Mouse (Mus musculus) heart, adult 8-10 months (tissue): Measurements from ENCODE around the gene Clec2i. TPM values are rescaled to one million over a fixed set of nuclear protein-coding genes. Genes with fewer than 3 reads are reported as not detected.
"Not testable (repeated sequence)": the region's sequence is repeated elsewhere in the genome, so short reads cannot be mapped to it uniquely, and the experiment has no call there.

ENCODE experiments used
- DNase-seq: peaks from one replicate; pipeline ENCODE4 v3.0.0; 2022; ENCODE audit warnings: low spot score
- total RNA-seq, 4 experiments: library from RNA; stranded (reverse); gene quantifications; 2 replicates each; pipeline ENCODE4 v1.2.4; 2022

The Clec2i gene
- total RNA-seq: under 1 TPM in 1 of 4 experiments, not detected in 3; 0.27 TPM

DNA sequence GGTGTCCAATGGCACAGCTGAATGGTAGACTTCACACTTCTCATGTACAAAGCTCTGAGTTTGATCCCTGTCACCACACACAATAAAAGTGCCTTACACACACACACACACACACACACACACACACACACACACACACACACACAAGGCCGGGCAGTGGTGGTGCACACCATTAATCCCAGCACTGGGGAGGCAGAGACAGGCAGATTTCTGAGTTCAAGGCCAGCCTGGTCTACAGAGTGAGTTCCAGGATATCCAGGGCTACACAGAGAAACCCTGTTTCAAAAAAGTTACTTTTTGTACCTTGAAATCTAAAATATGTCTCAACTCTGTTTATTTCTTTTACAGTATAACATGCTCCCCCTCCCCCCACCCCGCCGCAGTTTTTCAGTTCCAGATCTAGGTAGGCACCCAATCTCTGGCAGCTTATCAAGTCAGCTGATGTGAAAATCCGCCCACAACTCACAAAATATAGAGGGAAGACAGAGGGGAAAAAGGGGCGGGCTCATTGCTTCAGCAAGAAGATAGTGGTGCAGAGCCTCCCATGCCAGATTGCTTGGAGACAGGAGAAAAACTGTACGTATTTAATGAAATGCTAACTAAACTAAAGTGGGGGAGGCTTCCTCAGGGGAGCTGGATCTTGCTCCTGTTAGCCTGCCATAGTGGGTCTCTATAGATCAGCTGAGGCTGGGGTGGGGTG, at the start of gene Clec2i:
Clec2i (plus strand) TSS at position 498 of the 700 bp plus-strand sequence.
- not testable (repeated sequence) for DNase-seq

DNA sequence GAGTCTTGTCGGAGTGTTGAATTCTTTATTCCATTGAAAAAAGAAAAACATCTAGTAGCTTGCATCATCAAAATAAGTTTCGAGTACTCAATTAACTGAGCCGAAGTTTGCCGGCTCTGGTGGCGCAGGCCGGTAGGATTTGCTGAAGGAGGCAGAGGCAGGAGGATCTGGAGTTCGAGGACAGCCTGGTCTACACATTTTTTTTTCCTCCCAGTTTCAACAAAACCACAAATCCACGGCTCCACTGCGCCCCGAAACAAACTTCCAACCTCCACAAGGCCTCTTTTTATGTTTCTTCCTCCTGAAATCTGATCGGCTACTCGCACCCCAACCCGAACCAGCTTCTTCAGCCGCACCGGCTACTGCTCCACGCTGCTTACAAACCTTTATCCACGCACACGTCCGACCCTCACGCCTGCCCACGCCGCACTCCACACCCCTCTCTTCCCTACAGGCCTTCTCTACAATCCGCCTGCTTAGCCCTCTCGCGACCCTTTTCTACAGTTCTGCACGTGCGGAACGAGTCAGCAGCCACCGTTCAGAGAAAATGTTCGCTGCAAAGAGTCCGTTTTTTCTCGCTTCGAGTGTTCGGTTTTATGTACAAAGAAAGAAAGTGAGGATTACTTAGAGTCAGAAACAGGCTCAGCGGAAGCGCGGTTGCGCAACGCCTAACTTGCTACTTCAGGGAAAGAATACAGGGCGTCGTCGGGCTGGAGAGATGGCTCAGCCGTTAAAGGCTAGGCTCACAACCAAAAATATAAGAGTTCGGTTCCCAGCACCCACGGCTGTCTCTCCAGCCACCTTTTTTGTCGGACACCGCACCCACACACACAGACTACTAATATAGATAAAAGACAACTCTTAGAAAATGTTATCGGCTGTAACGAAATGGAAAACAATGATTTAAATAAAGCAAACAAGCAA, 48.8 kb upstream of the Clec2i start:
- DNase-seq: peak; percentile 93

DNA sequence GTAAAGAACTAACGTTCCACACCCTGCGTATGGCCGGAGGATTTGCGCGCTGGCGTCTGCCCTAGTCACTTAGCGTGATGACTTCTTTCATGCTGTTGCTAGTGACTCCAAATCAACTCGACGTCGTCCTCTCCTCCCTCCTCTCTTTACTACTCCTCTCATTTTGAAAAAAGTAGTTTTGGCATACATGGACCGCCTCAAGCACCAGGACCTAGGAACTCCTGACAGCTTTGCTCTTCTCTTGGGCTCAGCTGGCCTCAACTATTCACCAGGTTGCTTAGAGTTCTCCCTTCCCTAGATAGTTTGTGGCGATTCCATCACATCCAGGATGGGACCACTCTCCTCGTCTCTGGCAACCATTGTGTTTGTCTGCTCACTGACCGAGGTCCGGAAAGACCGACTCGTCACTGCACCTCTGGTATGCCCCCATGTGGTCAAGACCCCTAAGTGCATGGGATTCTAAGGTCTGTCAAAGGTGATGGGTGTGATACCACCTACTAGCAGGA, 48.1 kb upstream of the Clec2i start:
- DNase-seq: peak; percentile 91

DNA sequence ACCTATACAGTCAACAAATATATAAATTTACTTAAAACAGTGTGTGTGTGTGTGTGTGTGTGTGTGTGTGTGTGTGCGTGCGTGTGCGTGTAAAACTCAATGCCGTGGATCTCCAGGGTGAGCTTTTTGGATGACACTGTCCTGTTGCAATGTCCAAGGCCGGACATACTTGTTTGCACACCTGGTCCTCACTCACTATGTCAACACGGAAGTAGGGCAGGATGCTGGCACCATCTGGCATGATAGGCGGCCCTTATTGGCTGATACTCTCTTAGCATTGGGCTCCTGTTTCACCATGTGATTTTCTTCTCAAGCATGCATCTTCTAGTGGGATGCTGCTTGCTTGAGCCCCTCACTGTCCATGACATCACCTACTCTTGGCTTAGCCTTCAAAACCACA, 47.5 kb upstream of the Clec2i start:
- no peak for DNase-seq

DNA sequence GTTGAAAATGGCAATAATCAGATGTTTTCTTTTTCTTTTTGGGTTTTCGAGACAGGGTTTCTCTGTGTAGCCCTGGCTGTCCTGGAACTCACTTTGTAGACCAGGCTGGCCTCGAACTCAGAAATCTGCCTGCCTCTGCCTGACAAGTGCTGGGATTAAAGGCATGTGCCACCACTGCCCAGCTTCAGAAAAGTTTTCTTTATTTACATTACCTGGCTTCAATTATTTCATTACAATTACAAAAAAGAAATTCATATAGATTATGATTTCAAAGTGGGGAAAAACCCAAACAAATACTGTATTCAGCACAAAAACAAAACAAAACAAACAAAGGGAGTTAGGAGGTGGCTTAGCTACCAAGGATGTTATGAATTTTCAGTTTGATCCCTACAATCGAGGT, 46.7 kb upstream of the Clec2i start:
- not testable (repeated sequence) for DNase-seq

DNA sequence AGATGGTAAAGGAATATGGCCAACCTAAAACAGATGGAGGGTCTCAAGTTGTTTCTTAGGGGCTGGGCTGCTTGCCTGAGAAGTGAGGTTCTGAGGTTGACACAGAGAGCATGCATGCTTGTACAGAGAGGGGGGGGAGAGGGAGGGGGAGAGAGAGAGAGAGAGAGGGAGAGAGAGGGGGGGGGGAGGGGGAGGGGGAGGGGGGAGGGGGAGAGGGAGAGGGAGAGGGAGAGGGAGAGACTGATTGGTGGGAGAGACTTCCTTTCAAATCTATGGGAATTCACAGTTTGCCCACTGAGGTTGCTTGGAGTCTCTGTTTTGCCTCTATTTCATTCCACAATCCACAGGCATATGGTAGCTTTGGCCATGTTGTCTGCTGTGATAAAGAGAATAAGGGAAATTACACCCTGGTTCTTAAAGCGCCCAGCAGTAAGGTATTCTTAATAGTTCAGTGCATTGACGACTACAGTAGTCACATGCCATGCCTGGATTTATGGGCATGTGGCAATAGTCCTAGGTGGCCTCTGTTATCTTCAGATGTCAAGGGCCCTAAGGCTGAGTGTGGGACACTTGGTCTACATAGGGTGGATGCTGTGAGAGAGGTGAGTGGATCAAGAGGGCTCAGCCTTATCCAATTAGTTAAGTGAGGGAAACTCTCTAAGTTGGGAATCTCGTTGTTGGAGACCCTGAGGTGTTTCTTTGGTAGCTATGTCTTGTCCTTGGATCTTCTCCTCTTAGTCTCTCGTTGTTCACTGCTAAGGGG, 45.9 kb upstream of the Clec2i start:
- DNase-seq: no peak

DNA sequence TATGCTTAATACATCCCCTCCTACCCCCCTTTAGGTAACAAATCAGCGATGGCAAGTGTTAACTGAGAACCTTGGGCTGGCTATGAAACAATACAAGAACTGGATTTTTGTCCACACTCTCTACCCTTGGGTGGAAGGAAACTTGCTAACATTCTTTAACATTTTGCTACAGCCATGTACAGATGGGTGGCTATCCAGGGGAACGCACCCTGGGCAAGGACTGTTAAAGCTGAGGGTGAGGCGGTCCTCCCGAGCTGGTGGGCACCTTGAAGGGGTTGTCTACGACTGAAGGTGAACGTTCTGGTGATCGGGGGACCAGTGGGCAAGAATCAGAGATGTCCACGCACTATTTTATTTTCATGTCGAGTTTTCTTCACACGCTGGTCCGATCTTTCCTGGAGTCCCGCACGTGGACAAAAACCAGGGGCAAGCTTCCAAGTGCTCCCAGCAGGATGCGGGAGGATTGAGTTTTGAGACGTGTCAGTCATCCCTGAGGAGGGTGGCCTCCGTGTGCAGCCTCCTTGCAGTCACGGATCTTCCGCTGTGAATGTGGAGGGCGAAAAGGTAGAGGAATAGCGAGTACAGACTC, 44.9 kb upstream of the Clec2i start:
- DNase-seq: no peak

DNA sequence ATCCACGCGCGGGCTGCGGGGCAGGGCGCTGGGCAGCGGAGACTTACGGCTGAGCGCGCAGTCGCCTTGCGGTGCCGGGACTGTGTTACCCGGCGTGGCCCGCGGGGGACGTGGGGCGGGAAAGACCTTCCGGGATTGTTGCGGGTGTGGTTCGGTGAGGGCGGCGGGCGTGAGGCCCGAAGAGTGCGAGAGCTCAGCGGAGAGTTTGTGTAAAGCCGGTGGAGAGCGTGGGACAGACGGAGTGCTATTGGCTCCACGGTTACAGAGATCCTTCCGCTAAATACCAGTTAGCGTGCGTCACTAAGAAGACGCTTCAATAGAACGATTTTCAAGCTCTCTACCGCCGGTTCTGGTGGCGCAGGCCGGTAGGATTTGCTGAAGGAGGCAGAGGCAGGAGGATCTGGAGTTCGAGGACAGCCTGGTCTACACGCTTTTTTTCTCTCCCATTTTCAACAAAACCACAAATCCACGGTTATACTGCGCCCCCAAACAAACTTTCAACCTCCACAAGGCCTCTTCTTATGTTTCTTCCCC, 44.4 kb upstream of the Clec2i start:
- DNase-seq: peak; percentile 95

DNA sequence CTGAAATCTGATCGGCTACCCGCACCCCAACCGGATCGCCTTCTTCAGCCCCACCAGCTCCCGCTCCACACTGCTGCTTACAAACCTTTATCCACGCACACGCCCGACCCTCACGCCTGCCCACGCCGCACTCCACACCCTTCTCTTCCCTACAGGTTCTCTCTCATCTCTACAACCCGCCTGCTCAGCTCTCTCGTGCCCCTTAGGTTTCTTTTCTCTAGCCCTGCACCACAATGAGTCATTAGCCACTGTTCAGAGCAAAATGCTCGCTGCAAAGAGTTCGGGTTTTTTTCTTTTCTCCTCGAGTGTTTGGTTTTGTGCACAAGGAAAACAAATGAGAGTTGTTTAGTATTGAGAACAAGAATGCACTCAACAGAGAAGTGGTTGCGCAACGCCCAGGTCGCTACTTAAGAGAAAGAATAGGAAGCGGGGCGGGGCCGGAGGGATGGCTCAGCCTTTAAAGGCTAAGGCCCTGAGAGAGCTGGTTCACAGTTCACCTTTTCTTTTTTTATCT, 43.9 kb upstream of the Clec2i start:
- DNase-seq: peak; percentile 81

DNA sequence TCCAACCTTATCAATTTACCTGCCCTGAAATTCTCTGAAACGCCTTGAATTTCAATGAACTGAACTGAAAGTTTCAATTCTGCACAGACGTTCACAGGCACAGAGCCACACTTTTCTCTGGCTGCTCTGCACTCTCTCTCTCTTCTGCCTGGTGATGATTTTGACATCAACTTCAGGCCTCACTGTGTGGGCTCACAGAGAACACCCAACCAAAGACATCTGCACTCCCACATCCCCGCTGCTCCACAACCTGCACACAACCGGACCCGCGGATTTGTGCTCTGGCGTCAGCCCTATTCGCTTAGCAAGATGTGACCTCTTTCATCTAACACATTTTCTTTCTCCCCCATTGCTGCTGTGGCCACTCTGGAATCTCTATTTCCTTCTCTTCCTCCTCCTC, 43.3 kb upstream of the Clec2i start:
- no peak for DNase-seq

DNA sequence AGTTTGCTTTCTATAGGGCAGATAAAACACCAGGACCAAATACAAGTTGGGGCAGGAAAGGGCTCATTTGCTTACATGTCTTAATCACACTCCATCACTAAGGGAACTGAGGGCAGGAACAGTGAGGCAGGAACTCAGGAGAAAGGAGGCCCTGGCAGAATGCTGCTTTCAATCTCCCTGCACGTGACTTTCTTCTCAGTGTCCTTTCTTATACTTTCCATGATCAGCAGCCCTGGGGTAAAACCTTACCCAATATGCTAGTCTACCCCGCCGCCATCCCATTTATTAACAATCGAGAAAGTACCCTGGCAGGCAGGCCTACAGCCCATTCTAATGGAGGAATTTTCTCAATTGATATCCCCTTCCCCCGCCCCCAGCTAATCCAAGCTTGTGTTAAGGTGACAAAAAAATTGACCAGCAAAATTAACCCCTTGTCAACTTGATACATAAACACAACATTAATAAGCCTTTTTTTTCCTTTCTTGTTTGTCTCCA, 42.8 kb upstream of the Clec2i start:
- no peak for DNase-seq

DNA sequence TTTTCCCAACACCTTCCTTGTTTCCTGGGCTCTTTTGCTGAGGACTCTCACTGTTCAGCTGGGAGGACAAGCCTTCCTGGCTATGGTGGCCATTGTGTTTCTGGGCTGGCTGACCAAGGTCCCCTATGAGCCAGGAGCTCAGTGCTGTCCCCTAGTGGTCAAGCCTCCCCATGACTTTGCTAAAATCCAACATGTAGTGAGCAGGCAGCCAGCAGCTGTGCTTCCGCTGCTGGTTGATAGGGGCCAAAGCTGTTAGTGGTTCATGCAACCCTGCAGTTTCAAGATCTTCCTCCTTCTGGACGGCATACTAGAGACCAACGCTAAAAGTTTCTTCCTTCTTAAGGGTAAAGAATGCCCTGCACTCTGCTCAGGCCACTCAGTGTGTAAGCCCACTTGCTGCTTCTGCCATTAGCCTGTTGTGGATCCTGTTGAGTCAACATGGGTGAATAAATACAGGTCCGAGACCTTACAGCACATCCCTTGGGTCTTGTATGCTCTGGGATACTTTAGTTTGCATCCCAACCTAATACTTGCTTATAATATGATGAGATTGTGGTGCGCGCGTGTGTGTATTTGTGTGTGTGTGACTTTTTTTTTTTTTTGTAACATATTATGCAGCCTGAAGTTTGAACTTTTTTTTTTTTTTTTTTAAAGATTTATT, 41.9 kb upstream of the Clec2i start:
- peak; percentile 93 for DNase-seq

DNA sequence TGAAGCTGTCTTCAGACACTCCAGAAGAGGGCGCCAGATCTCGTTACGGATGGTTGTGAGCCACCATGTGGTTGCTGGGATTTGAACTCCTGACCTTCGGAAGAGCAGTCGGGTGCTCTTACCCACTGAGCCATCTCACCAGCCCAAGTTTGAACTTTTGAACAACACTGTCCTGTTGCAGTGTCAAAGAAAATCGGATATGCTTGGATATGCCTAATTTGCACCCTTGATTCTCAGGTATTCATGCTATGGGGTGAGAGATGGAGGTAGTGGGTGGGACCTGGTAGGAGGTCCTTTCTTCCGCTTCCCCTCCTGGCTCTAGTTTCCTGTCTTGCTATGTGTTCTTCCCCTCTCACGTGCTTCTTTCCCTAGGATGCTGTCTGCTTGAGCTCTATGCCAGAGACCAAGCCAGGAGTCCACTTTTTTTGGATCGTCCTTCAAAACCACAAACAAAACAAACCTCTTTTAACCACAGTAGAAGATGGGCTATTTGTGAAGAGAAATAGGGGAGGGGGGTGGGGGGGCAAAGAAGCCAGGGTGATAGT, 41.3 kb upstream of the Clec2i start:
- no peak for DNase-seq

DNA sequence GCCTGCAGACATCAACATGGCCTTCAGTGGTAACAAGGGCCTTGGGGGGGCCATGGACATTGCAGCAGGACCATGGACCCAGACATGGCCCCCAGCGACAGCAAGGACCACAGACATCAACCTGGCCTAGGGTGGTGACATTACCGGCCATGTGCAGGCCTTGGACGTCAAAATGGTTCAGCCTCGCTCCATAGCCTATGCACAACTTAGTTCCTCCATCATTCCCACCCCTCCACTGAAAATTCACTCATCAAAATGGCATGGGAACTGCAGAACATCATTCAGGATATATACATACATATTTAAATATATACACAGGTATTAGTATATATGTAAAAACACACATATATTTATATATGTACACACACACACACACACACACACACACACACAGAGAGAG, 40.0 kb upstream of the Clec2i start:
- DNase-seq: no peak

DNA sequence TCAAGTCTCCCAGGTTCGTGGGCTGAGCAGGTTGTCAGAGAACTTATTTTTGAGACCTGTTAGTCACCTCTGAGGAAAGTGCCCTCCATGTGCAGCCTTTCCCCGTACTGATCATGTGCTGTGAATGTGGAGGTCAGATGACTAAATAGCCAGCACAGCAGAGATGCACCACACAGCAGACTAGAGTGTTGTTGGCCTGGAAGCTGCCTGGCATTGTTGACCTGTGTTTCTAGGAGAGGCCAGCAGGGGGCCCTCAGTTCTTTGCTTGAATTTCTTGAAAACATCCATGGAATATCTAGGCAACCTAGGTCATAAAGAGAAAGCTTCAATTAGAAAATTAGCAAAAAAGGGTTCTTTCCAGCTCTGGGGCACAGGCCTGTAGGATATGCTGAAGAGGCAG, 37.5 kb upstream of the Clec2i start:
- DNase-seq: no peak

DNA sequence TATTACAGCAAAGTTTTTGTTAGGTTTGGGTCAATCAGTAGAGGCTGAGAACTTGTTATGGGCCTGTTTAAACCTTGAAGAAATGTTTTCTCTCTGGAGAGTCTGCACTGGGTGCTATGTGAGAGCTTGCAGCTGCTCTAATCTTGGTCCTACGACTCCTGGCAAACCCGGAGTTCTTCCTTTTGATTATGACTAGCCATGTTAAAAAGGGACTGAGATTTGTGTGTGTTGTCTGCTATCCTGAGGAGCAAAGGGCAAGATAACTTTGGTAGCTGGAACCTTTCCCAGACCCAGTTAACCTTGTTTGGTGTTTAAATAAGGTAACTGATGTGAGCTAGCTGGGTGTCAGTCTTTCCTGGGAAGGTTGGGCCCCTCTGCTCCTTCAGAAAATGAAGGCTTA, 36.7 kb upstream of the Clec2i start:
- DNase-seq: no peak

DNA sequence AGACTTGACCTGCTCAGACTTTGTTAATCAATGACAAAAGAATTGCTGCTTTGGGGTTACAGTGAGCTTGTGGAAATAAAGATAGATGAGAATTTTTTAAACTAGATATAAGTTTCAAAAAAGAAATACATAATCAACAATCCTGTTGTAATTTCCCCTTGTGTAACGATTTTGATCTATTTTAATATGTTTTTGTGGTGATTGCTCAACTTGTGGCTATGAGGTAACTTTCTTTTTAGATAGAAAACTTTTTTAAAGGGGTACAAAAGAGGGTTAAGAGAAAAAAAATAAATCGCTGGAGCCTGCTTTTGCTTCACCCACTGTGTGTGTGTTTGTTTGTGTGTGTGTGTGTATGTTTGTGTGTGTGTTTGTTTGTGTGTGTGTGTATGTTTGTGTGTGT, 36.2 kb upstream of the Clec2i start:
- no peak for DNase-seq

DNA sequence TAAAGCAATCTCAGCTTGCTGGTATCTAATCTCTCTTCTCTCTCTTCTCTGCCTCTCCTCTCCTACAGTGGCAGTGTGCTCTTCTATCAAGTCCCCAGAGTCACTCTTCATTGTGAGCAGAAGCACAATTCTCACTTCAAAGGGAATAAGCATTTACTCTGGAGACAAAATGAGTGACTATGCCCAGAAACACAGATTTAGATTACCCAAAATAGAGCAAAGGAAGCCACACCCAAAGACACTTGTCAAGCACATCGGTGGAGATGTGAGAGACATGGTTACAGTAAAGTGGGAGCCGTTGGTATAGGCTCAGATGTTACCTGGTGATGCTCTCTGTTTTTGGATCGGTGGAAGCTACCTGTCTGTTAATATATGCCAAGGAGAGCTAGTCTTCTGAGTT, 34.6 kb upstream of the Clec2i start:
- no peak for DNase-seq

DNA sequence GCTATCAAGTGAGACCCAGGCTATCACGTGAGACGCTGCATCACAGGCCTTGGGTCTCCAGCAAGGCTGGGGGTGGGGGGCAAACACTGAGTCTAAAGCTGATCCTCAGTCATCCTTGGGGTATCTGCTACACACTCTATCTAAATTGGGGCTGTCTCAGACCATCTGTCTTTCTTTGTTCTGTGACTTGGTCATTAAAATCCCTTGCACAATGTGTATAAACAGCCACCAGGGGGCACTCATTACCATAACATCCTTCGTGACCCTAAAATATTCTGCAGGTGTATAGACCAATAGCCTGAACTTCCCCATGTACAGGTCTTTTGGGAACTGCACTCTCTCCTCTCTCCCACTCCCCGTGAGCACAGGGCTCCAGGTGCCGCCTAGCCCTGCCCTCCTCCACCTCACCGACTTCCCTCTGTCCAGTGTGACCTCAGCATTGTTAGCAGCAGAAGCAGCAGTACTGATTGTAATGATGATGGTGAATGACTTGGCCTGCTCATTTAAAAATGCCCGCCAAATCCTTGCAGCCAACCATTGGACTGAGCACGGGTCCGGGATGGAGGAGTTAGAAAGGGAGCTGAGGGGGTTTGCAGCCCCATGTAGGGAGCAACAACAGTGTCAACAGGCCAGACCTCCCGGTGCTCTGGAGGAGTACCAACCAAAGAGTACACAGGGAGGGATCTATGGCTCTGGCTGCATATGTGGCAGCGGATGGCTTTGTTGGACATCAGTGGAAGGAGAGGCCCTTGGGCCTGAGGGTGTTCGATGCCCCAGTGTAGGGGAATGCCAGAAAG, 33.2 kb upstream of the Clec2i start:
- peak; percentile 70 for DNase-seq
